Mouse (Mus musculus) megakaryocyte, embryonic 14.5 days (primary cell): ENCODE data around the gene Gli3.

Experiments
- FLI1 ChIP-seq: IDR thresholded peaks from 2 replicates; pipeline ENCODE4 v1.6.1; 2012; ENCODE audit warnings: low read length, inconsistent platforms, mixed read lengths
- GATA1 ChIP-seq: IDR thresholded peaks from 3 replicates; pipeline ENCODE4 v1.6.1; 2012; ENCODE audit warnings: mixed read lengths, low read length, inconsistent platforms, borderline replicate concordance

DNA sequence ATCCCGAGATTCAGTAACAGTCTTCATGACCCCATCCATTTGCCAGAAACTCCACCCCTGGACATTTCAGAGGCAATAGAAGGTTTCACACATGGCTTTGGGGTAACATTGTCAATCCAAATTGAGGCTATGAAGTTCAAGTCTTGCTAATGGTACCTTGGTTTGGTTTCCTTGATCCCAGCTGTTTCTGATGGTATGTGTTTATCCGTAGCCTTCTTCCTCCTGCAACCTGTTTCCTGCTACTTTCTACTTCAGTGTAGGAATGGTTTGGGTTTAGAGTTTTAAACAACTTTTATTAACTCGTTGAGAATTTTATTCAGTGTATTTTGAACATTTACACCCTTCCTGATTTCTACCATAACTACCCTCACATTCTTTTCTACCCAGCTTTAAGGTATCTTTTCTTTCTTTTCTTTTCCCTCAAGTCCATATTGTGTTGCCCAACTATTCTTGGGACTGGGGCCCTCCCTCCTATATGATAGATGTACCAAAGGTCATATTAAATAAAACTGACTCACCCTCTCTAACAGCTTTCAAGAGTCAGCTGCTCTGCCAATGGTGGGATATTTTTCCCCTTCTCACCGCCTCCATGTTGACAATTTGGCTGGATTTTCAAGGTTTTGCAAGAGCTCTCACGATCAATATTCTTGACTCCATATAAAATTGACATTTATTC, 225.9 kb downstream of the Gli3 start:
- TF ChIP-seq GATA1 = no peak
- TF ChIP-seq FLI1 = no peak
